Mouse (Mus musculus) forebrain, postnatal 0 days (tissue): ENCODE results near the gene Hs6st1. TPM values are rescaled to one million over a fixed set of nuclear protein-coding genes. Genes with fewer than 3 reads are reported as not detected.

Experiments used
- ATAC-seq: fragments of 200-750 bp; cut with Nextera tagmentation; 2 replicates; pipeline ENCODE4 v1.8.0; 2017; ENCODE audit warnings: mild to moderate bottlenecking, moderate library complexity
- DNase-seq: peaks from one replicate; pipeline ENCODE4 v3.0.0-alpha.2; 2015
- H3K27ac ChIP-seq: fragments of 300-500 bp; sonication (generic); 2 replicates; pipeline ENCODE4 v1.5.1; 2014; ENCODE audit warnings: low read depth, mild to moderate bottlenecking, antibody characterized with exemption, low read length, moderate library complexity, mixed read lengths
- H3K27me3 ChIP-seq: fragments of 300-500 bp; sonication (generic); 2 replicates; pipeline ENCODE4 v1.6.1; 2014; ENCODE audit warnings: mild to moderate bottlenecking, low read length, mixed read lengths; ENCODE audit not compliant: insufficient read depth
- H3K36me3 ChIP-seq: fragments of 300-500 bp; sonication (generic); 2 replicates; pipeline ENCODE4 v1.6.1; 2014; ENCODE audit warnings: mild to moderate bottlenecking, moderate library complexity; ENCODE audit not compliant: insufficient read depth
- H3K4me1 ChIP-seq: fragments of 300-500 bp; sonication (generic); 2 replicates; pipeline ENCODE4 v1.6.1; 2014; ENCODE audit warnings: antibody characterized with exemption; ENCODE audit not compliant: insufficient read depth
- H3K4me2 ChIP-seq: fragments of 300-500 bp; sonication (generic); 2 replicates; pipeline ENCODE4 v1.6.1; 2014; ENCODE audit warnings: low read depth, mild to moderate bottlenecking, moderate library complexity
- H3K4me3 ChIP-seq: fragments of 300-500 bp; sonication (generic); 2 replicates; pipeline ENCODE4 v1.5.1; 2014; ENCODE audit warnings: low read depth, low read length, mixed read lengths
- H3K9ac ChIP-seq: fragments of 300-500 bp; sonication (generic); 2 replicates; pipeline ENCODE4 v1.6.1; 2014; ENCODE audit warnings: mild to moderate bottlenecking
- H3K9me3 ChIP-seq: fragments of 300-500 bp; sonication (generic); 2 replicates; pipeline ENCODE4 v1.6.1; 2016; ENCODE audit warnings: low read length
- CTCF ChIP-seq: sonication (generic); IDR thresholded peaks from 2 replicates; pipeline ENCODE4 v1.5.1; 2016; ENCODE audit warnings: antibody characterized with exemption, control low read depth, low read depth
- WGBS: fragments of 180-500 bp; shearing (Covaris S2); extraction: QIAGEN DNeasy Blood & Tissue Kit; methylation state at CpG from one replicate; pipeline ENCODE4 v1.1.7; 2014; 5-methylcytosine and 5-hydroxymethylcytosine counted together
- polyA plus RNA-seq: library from polyadenylated mRNA; unstranded; fragments of >200 nt; fragmentation: Nextera tagmentation; extraction: Ambion mirVana; gene quantifications from 2 replicates; pipeline ENCODE4 v1.2.1, GENCODE M21; 2015
- total RNA-seq: library from RNA; depleted of rRNA; stranded (reverse); fragments of >200 nt; gene quantifications from 2 replicates; pipeline ENCODE4 v1.2.3, GENCODE M21; 2014

Hs6st1 gene
- total and polyA plus RNA-seq, 2 experiments from 2014 or later: 16.6 to 61.1 TPM

GRCm38 (mm10) chr1:36088367-36088766, 20.2 kb downstream of the Hs6st1 start:
- no peak for DNase-seq
- Histone ChIP-seq H3K4me2 (no peak overlapping the region), H3K27ac (no peak overlapping the region), H3K9me3 (no peaks in the 10 kb centered on the region), H3K36me3 (0 out of 2 replicates have a peak, but pooled peaks cover 3% of the 10 kb centered on the region), H3K9ac (no peak overlapping the region), H3K27me3 (no peaks in the 10 kb centered on the region), H3K4me3 (no peak overlapping the region), H3K4me1 (peaks cover 5% of the 10 kb centered on the region)
- 49% methylated on average over 4 of the region's 4 CpGs for WGBS
- TF ChIP-seq CTCF: no peak
- ATAC-seq: peak; percentile 17

GRCm38 (mm10) chr1:36089481-36089880, 21.3 kb downstream of the Hs6st1 start:
- Histone ChIP-seq H3K36me3 (peaks cover 9% of the 10 kb centered on the region), H3K27me3 (no peaks in the 10 kb centered on the region), H3K4me3 (no peak overlapping the region), H3K9me3 (no peaks in the 10 kb centered on the region), H3K27ac (no peak overlapping the region), H3K4me2 (no peak overlapping the region), H3K9ac (no peak overlapping the region), H3K4me1 (peaks cover 5% of the 10 kb centered on the region)
- no peak for TF ChIP-seq CTCF
- ATAC-seq: no peak
- no peak for DNase-seq
- 43% methylated on average over 1 of the region's 1 CpGs for WGBS

- DNase-seq (no peak), ATAC-seq (no peak)
- Histone ChIP-seq H3K36me3 (peaks cover 9% of the 10 kb centered on the region), H3K9me3 (no peaks in the 10 kb centered on the region), H3K4me3 (no peak overlapping the region), H3K9ac (no peak overlapping the region), H3K27me3 (no peaks in the 10 kb centered on the region), H3K4me2 (no peak overlapping the region), H3K27ac (no peak overlapping the region), H3K4me1 (peaks cover 5% of the 10 kb centered on the region)
- 55% methylated on average over 6 of the region's 6 CpGs for WGBS
- TF ChIP-seq CTCF: no peak
Observed at GRCm38 (mm10) chr1:36090011-36090721, 22.0 kb downstream of the Hs6st1 start.

- ATAC-seq (no peak), DNase-seq (no peak)
- Histone ChIP-seq H3K27me3 (no peaks in the 10 kb centered on the region), H3K4me2 (no peak overlapping the region), H3K4me1 (peaks cover 5% of the 10 kb centered on the region), H3K27ac (no peak overlapping the region), H3K4me3 (no peak overlapping the region), H3K36me3 (peaks cover 8% of the 10 kb centered on the region), H3K9me3 (no peaks in the 10 kb centered on the region), H3K9ac (no peak overlapping the region)
- 92% methylated on average over 4 of the region's 4 CpGs for WGBS
- no peak for TF ChIP-seq CTCF
Observed at GRCm38 (mm10) chr1:36090722-36091110, 22.5 kb downstream of the Hs6st1 start.

- WGBS: 69% methylated on average over 6 of the region's 6 CpGs
- ATAC-seq: no peak
- Histone ChIP-seq H3K9ac (no peak overlapping the region), H3K27me3 (no peaks in the 10 kb centered on the region), H3K4me3 (no peak overlapping the region), H3K4me1 (peaks cover 5% of the 10 kb centered on the region), H3K27ac (no peak overlapping the region), H3K4me2 (no peak overlapping the region), H3K36me3 (peaks cover 6% of the 10 kb centered on the region), H3K9me3 (no peaks in the 10 kb centered on the region)
- TF ChIP-seq CTCF: no peak
- DNase-seq: no peak
Observed at GRCm38 (mm10) chr1:36091246-36091645, 23.0 kb downstream of the Hs6st1 start.

GRCm38 (mm10) chr1:36093741-36094140, 25.5 kb downstream of the Hs6st1 start:
- H3K4me1 ChIP-seq: no peaks in the 10 kb centered on the region; the same call in 1 of the 2 replicates
- 96% methylated on average over 8 of the region's 8 CpGs for WGBS
- ATAC-seq: no peak
- no peak overlapping the region for H3K4me2 ChIP-seq
- no peaks in the 10 kb centered on the region for H3K9me3 ChIP-seq
- peaks cover 6% of the 10 kb centered on the region for H3K36me3 ChIP-seq
- DNase-seq: no peak
- no peaks in the 10 kb centered on the region for H3K27me3 ChIP-seq
- H3K27ac ChIP-seq: no peak overlapping the region
- no peak for TF ChIP-seq CTCF
- no peak overlapping the region for H3K9ac ChIP-seq
- H3K4me3 ChIP-seq: no peak overlapping the region

GRCm38 (mm10) chr1:36095423-36096272, 27.4 kb downstream of the Hs6st1 start:
- ATAC-seq (peak; percentile 84), DNase-seq (peak; percentile 87)
- WGBS: 63% methylated on average over 12 of the region's 12 CpGs
- Histone ChIP-seq H3K27ac (no peak overlapping the region), H3K36me3 (peaks cover 9% of the 10 kb centered on the region), H3K27me3 (no peaks in the 10 kb centered on the region), H3K9ac (no peak overlapping the region), H3K4me2 (no peak overlapping the region), H3K9me3 (no peaks in the 10 kb centered on the region), H3K4me3 (no peak overlapping the region), H3K4me1 (no peaks in the 10 kb centered on the region)
- TF ChIP-seq CTCF: no peak
